Mouse (Mus musculus): ENCODE results near the gene Znfx1.

DNA sequence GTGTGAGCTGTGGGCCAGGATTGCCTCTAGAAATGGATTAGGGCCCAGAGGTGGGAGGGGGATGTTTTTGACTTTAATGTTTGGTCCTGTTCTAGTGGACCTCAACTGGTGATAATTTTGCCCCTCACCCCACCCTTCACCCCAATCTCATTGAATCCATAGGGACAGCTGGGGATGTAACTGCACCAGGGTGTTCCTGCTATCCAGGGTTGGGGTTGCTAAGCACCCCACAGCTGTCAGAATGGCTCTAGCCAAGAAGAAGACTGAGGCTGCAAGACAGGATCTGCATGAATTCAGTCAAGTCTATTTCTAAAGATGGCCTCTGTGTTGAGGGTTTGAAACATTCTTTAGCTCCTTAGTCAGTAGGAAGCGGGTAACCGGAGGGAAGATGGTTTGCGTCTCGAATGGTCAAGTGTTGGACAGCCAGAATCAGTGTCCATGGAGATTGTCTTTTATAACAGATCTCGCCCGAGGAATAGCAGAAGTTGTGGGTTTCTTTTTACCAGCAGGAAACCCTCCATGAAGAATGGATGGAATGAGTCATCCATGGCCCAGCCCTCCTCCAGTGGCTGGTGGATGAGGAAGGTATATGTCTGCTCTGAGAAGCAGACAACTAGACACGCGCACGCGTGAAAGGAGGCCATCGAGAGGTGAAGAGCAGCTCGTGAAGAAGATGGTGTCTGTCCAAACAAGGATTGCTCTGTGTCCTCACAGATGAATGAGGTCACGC lies 30.5 kb upstream of the Znfx1 start:
- no peak for TF ChIP-seq CTCF (IDR thresholded peaks at IDR 0.05; ENCODE audit: low read depth)
- TF ChIP-seq EP300 (optimal IDR thresholded peaks at IDR 0.05) = no peak

Data from stomach, postnatal 0 days (tissue).